Mouse (Mus musculus) 416B (cell line): ENCODE data around the gene Bbof1.

ENCODE experiments used
- DNase-seq: peaks from one replicate; pipeline ENCODE4 v3.0.0; 2011; ENCODE audit warnings: low read depth

Gene Bbof1

GRCm38 (mm10) chr12:84408819-84409507 lies at the start of gene Bbof1, which contains the start of gene Entpd5:
TSS of gene Bbof1 (plus strand) at chr12:84409071.
TSS of gene Entpd5 (minus strand) at chr12:84409029.
- DNase-seq = peak; percentile 76

GRCm38 (mm10) chr12:84361555-84362489 lies 47.0 kb upstream of the Bbof1 start, which contains the start of the genes Coq6 and Fam161b:
TSS of gene Coq6 (plus strand) at chr12:84361657.
TSS of gene Fam161b (minus strand) at chr12:84361833.
- peak; percentile 99 for DNase-seq

- DNase-seq = no peak
These were observed 46.0 kb upstream of the Bbof1 start for GRCm38 (mm10) chr12:84362872-84363271.

- DNase-seq = no peak
These were observed 44.6 kb upstream of the Bbof1 start for GRCm38 (mm10) chr12:84364291-84364690.

GRCm38 (mm10) chr12:84365137-84365536 lies 43.7 kb upstream of the Bbof1 start:
- DNase-seq = no peak

GRCm38 (mm10) chr12:84366971-84367370 lies 41.9 kb upstream of the Bbof1 start:
- DNase-seq = peak; percentile 15

- no peak for DNase-seq
These were observed 37.2 kb upstream of the Bbof1 start for GRCm38 (mm10) chr12:84371647-84372046.

- no peak for DNase-seq
These were observed 34.9 kb upstream of the Bbof1 start for GRCm38 (mm10) chr12:84373831-84374481.

GRCm38 (mm10) chr12:84382369-84382768 lies 26.5 kb upstream of the Bbof1 start:
- DNase-seq = no peak

- DNase-seq = peak; percentile 84
These were observed 24.2 kb upstream of the Bbof1 start for GRCm38 (mm10) chr12:84384644-84385081.

- DNase-seq = no peak
These were observed 23.5 kb upstream of the Bbof1 start for GRCm38 (mm10) chr12:84385408-84385807.

GRCm38 (mm10) chr12:84388097-84388496 lies 20.8 kb upstream of the Bbof1 start:
- DNase-seq = no peak

- peak; percentile 84 for DNase-seq
These were observed 20.0 kb upstream of the Bbof1 start for GRCm38 (mm10) chr12:84388774-84389400.

- no peak for DNase-seq
These were observed 18.5 kb upstream of the Bbof1 start for GRCm38 (mm10) chr12:84390336-84390735.

- DNase-seq = no peak
These were observed 16.2 kb upstream of the Bbof1 start for GRCm38 (mm10) chr12:84392681-84393080.

GRCm38 (mm10) chr12:84393847-84394246 lies 15.0 kb upstream of the Bbof1 start:
- no peak for DNase-seq

- DNase-seq = peak; percentile 10
These were observed 11.8 kb upstream of the Bbof1 start for GRCm38 (mm10) chr12:84396947-84397679.

GRCm38 (mm10) chr12:84397685-84398084 lies 11.2 kb upstream of the Bbof1 start:
- peak; percentile 74 for DNase-seq

GRCm38 (mm10) chr12:84398629-84399028 lies 10.2 kb upstream of the Bbof1 start:
- no peak for DNase-seq

- DNase-seq = no peak
These were observed 9.7 kb upstream of the Bbof1 start for GRCm38 (mm10) chr12:84399135-84399534.

GRCm38 (mm10) chr12:84399663-84400062 lies 9.2 kb upstream of the Bbof1 start:
- no peak for DNase-seq
